Mouse (Mus musculus) heart, embryonic 13.5 days (tissue): ENCODE measurements around the gene Zfp13. TPM values are rescaled to one million over a fixed set of nuclear protein-coding genes. Genes with fewer than 3 reads are reported as not detected.

Experiments used
- ATAC-seq: fragments of 200-750 bp; cut with Nextera tagmentation; 2 replicates; pipeline ENCODE4 v1.8.0; 2017; ENCODE audit warnings: moderate TSS enrichment; ENCODE audit not compliant: insufficient number of reproducible peaks, low FRiP score, low TSS enrichment; ENCODE audit errors: extremely low read depth
- H3K27ac ChIP-seq: fragments of 300-500 bp; sonication (generic); replicated peaks from 2 replicates; pipeline ENCODE4 v1.5.1; 2015; ENCODE audit warnings: moderate library complexity, mild to moderate bottlenecking, inconsistent platforms
- H3K27me3 ChIP-seq: fragments of 300-500 bp; sonication (generic); replicated peaks from 2 replicates; pipeline ENCODE4 v1.6.1; 2015; ENCODE audit warnings: mild to moderate bottlenecking, inconsistent platforms
- H3K36me3 ChIP-seq: fragments of 300-500 bp; sonication (generic); 2 replicates; pipeline ENCODE4 v1.6.1; 2015; ENCODE audit warnings: mild to moderate bottlenecking, inconsistent platforms
- H3K4me1 ChIP-seq: fragments of 300-500 bp; sonication (generic); 2 replicates; pipeline ENCODE4 v1.6.1; 2015; ENCODE audit warnings: inconsistent platforms
- H3K4me2 ChIP-seq: fragments of 300-500 bp; sonication (generic); 2 replicates; pipeline ENCODE4 v1.6.1; 2015; ENCODE audit warnings: inconsistent platforms, mild to moderate bottlenecking, moderate library complexity
- H3K4me3 ChIP-seq: fragments of 300-500 bp; sonication (generic); 2 replicates; pipeline ENCODE4 v1.5.1; 2015; ENCODE audit warnings: moderate library complexity, mild to moderate bottlenecking, inconsistent platforms
- H3K9ac ChIP-seq: fragments of 300-500 bp; sonication (generic); 2 replicates; pipeline ENCODE4 v1.6.1; 2015; ENCODE audit warnings: inconsistent platforms, mild to moderate bottlenecking, moderate library complexity
- H3K9me3 ChIP-seq: fragments of 300-500 bp; sonication (generic); 2 replicates; pipeline ENCODE4 v1.6.1; 2016; ENCODE audit warnings: inconsistent platforms
- WGBS: fragments of 180-500 bp; shearing (Covaris S2); methylation state at CpG from one replicate; pipeline ENCODE4 v1.1.7; 2015; ENCODE audit warnings: mixed read lengths; 5-methylcytosine and 5-hydroxymethylcytosine counted together
- polyA plus RNA-seq: library from polyadenylated mRNA; unstranded; fragments of >200 nt; fragmentation: Nextera tagmentation; extraction: Ambion mirVana; gene quantifications from 2 replicates; pipeline ENCODE4 v1.2.1, GENCODE M21; 2015

Gene Zfp13
- polyA plus RNA-seq, 1 experiment from 2014 or later, result 9.2 TPM

DNA sequence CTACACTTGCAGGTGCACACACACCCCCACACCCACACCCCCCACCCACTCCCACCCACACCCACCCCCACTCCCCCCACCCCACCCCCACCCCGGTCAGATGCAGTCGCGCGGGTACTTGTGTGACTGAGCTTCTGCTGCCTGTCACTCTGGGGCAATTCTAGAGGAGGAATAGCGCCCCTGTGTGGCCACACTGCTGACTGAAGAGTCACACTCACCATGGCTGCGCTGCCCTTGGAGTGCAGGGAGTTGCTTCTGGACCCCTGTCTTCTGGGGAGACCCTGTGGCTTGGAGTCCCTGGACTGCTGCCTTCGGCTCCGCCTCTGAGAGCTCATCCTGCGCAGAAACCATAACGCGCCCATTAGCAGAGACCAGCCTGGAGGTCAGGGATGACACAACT is 39.5 kb downstream of the Zfp13 start:
- Histone ChIP-seq H3K27ac (no peak overlapping the region), H3K27me3 (no peaks in the 10 kb centered on the region), H3K4me3 (no peak overlapping the region), H3K36me3 (peaks cover 63% of the 10 kb centered on the region), H3K9me3 (no peaks in the 10 kb centered on the region), H3K4me2 (no peak overlapping the region), H3K9ac (no peak overlapping the region), H3K4me1 (peaks cover 10% of the 10 kb centered on the region)
- no peak for ATAC-seq
- 44% methylated on average over 11 of the region's 11 CpGs for WGBS

DNA sequence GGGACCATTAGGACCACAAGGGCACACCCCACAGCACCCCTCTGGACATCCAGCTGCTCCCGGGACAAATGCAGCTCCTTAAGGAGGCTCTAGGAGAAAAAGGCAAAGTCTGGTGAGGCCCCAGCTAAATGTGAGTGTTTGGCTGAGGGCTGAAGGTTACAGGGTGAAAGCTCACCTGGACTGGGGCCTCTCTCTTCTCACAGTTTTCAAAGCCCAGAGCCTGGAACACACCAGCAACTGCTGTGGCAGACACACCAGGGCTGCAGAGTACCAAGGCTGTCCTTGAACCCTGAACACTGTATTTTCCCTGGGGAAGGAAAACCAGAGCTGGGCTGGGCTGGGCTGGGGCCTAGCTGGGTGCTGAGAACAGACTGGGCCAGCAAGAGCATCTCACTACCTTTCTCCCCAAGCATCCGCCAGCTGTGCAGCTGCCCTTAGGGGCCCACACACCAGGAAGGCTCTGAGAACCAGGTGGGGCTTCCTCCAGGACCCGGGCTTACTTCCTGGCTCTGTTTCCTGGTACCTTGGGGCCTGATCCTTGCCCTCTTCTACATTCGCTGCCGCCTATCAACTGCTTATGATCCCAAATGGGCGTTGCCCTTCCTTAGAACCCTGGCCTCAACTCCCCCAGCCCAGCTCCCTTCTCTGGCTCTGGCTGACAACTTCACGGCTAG is 43.9 kb downstream of the Zfp13 start:
- H3K4me1 ChIP-seq, result peaks cover 7% of the 10 kb centered on the region
- H3K4me3 ChIP-seq, result no peak overlapping the region
- peak overlapping the region; percentile 47; the same call in 1 of the 2 replicates for H3K9ac ChIP-seq
- no peak overlapping the region for H3K4me2 ChIP-seq
- H3K27ac ChIP-seq, result no peak overlapping the region
- H3K36me3 ChIP-seq, result peaks cover 56% of the 10 kb centered on the region
- no peaks in the 10 kb centered on the region for H3K27me3 ChIP-seq
- no peak for ATAC-seq
- H3K9me3 ChIP-seq, result no peaks in the 10 kb centered on the region
- 67% methylated on average over 7 of the region's 7 CpGs for WGBS

DNA sequence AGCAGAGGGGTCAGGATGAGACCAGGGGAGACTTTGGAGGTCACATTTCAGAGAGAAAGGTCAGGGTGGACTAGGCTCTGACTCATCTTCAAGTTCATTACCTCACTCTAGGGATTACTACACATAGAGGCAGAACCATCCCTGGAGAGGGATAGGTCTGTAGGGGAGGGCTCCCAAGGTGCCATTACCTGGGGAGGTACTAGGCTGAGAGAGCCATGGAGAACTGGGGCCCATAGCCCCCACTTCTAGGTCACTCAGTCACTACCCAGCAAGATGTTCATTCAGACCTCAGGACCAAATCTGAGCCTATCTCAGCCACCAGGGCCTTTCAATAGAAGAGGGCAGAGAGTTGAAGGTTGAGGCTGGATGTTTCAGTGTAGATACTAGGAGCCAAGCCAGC is 45.0 kb downstream of the Zfp13 start:
- H3K4me2 ChIP-seq, result no peak overlapping the region
- ATAC-seq, result no peak

DNA sequence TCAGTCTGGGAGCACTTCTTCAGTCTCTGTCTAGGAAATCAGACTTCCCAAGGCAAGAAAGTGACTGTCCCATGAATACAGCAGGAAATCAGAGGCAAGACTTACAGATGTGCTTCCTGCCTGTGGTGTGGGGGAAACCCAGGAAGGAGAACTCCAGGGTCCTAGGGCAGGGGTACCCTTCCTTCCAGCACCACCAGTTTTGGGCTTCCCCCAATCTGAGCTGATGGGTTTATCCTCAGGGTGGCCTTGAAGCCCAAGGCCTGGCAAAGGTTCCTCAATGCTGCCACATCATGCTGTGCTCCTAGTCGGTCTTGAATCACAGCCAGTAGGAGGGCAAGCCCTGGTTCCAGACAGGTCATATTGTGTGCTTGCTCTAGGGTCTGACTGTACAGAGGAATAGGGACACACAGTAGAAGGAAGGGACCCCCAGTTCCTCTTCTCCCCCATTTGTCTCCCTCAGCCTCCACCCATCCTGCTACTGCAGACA is 45.6 kb downstream of the Zfp13 start:
- Histone ChIP-seq H3K9me3 (no peaks in the 10 kb centered on the region), H3K9ac (no peak overlapping the region; the same call in 1 of the 2 replicates), H3K27ac (no peak overlapping the region), H3K4me3 (no peak overlapping the region), H3K4me1 (peaks cover 20% of the 10 kb centered on the region), H3K27me3 (no peaks in the 10 kb centered on the region), H3K4me2 (no peak overlapping the region), H3K36me3 (peaks cover 41% of the 10 kb centered on the region)
- ATAC-seq, result no peak
- WGBS, result 56% methylated on average over 1 of the region's 1 CpGs

More for the DNA sequence above, 45.0 kb downstream of the Zfp13 start:
- Histone ChIP-seq H3K36me3 (peaks cover 47% of the 10 kb centered on the region), H3K27ac (no peak overlapping the region), H3K27me3 (no peaks in the 10 kb centered on the region), H3K9ac (no peak overlapping the region), H3K4me1 (peaks cover 14% of the 10 kb centered on the region), H3K9me3 (no peaks in the 10 kb centered on the region), H3K4me3 (no peak overlapping the region)

DNA sequence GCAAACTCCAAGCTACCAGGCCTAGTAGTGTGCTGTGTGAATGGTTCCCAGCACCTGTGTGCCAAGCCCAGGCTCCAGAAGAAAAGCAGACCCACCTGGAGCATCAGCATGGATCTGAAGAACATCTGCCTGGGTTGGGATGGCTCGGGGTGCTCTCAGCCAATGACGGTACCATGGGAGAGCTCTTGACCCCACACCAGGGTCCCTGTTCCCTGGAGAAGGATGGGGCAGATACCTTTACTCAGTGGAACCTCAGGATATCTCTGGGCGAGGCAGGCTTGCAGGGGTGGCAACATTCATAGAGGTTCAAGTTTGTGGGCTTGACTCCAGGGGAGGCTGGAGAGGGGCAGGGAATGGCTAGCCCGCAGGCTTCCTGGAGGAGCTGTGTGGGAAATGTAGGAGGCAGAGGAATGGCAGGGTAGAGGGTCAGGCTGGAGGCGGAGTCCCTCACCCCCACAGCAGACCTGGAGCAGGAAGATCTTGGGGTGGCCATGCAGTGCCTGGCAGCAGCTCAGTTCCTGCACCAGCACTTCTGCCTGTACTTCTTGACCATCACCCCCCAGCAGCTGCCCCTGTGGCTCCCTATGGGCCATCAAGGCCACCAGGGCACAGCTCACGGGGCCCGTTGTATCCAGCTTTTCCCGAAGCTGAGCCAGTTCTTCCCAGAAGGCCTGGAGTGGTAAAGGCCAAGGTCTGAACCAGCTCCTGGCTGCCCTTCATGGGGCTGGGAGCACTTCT is 46.2 kb downstream of the Zfp13 start:
- H3K27ac ChIP-seq, result no peak overlapping the region
- H3K9me3 ChIP-seq, result no peaks in the 10 kb centered on the region
- no peak overlapping the region for H3K4me3 ChIP-seq
- H3K4me2 ChIP-seq, result no peak overlapping the region
- H3K9ac ChIP-seq, result no peak overlapping the region; the same call in 1 of the 2 replicates
- ATAC-seq, result no peak
- WGBS, result 85% methylated on average over 8 of the region's 8 CpGs
- H3K4me1 ChIP-seq, result peaks cover 24% of the 10 kb centered on the region
- H3K27me3 ChIP-seq, result no peaks in the 10 kb centered on the region
- peaks cover 35% of the 10 kb centered on the region for H3K36me3 ChIP-seq

DNA sequence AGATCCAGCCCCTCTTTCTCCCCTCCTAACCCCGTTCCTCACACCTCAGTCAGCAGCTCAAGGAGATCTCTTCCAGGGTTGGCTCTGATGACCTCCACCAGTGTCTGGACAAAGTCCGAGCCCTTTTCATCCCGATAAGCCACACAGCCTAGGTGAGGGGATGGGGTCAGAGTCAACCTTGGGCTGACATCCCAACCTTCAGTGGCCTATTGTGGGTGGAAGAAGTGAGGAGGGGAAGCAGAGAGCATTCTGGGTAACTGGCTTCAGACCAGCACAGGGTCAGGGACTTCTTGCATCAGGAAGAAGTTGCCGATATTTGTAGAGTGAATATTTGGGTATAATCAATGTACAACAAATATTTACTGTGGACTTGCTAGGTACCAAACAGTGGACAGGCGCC is 47.3 kb downstream of the Zfp13 start:
- Histone ChIP-seq H3K27ac (no peak overlapping the region), H3K27me3 (no peaks in the 10 kb centered on the region), H3K4me2 (no peak overlapping the region), H3K4me3 (no peak overlapping the region), H3K9ac (no peak overlapping the region), H3K4me1 (peaks cover 24% of the 10 kb centered on the region), H3K9me3 (no peaks in the 10 kb centered on the region), H3K36me3 (peaks cover 24% of the 10 kb centered on the region)
- no peak for ATAC-seq
- 64% methylated on average over 5 of the region's 5 CpGs for WGBS

DNA sequence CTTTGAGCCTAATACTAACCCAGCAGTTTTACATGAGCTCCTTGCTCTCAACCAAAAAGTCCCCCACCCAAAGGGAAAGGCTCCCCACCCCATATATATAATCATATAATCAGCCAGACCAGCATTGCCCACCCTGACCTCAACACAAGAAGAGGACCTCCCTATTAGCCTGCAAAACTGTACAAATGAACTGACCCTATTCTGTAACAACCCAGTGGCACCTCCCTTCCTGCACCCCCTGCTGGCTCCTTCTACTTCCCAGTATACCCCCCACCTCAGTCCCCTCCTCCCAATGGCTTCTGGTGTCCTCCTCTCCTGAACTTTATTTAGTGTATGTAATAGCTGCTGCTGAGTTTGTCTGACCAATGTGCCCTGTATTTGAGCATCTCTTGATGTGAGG is 47.9 kb downstream of the Zfp13 start:
- H3K9me3 ChIP-seq, result no peaks in the 10 kb centered on the region
- ATAC-seq, result no peak
- peak overlapping the region; percentile 72 for H3K4me2 ChIP-seq
- H3K27ac ChIP-seq, result peak overlapping the region; percentile 83; the same call in 1 of the 2 replicates
- H3K36me3 ChIP-seq, result peaks cover 18% of the 10 kb centered on the region
- H3K4me1 ChIP-seq, result peaks cover 24% of the 10 kb centered on the region
- peak overlapping the region; percentile 84 for H3K9ac ChIP-seq
- H3K27me3 ChIP-seq, result no peaks in the 10 kb centered on the region
- H3K4me3 ChIP-seq, result peak overlapping the region; percentile 73

DNA sequence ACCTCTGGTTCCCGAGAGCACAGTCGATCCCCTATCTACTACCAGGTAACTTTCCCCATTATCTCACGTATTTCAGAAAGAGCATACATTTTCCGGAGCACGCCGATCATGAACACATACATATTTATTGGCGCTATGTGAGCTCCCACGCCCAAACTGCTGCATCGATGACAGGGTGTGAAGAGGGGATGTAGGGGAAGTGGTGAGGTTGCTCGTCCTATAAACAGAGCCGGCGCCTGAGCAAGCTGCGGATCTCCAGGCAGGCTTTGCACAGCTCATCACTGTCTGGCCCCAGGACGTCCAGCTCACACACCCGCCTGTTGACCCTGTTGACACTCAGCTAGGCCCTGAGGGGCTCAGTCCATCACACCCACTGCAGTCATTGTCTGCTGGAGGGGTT is 48.4 kb downstream of the Zfp13 start:
- Histone ChIP-seq H3K36me3 (peaks cover 13% of the 10 kb centered on the region), H3K27me3 (no peaks in the 10 kb centered on the region), H3K9ac (peak overlapping the region; percentile 84), H3K4me3 (peak overlapping the region; percentile 73), H3K4me1 (peaks cover 24% of the 10 kb centered on the region), H3K4me2 (peak overlapping the region; percentile 72), H3K9me3 (no peaks in the 10 kb centered on the region), H3K27ac (peak overlapping the region; percentile 83)
- under 1% methylated on average over 15 of the region's 15 CpGs for WGBS
- ATAC-seq, result no peak

DNA sequence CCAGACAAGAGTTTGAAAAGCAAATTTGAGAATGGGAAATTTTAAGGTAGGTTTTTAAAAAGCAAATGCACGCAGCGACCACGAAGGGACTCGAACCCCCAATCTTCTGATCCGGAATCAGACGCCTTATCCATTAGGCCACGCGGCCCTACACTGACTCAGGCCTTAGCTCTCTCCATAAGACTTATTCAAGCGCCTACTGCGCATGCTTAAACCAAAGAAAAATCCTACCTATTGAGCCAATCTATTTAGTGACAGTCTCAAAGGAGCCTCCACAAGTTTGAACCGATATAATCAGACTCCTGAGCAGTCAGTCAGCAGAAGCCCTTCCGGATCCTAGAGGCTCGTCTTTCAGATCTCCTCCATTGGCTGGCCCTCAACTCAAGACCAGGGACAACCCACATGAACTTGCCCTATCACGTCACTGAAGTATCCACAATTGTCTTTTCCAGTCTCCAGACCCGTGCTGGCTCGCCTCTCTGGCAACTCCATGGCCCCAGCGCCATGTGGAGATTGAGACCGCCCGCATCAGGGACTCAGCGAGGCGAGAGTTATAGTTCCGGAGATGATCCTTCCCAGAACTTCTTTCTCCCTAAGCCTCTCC is 49.0 kb downstream of the Zfp13 start:
- peak overlapping the region; percentile 73 for H3K4me3 ChIP-seq
- H3K27me3 ChIP-seq, result no peaks in the 10 kb centered on the region
- peak; percentile 34 for ATAC-seq
- H3K4me1 ChIP-seq, result peaks cover 24% of the 10 kb centered on the region
- no peaks in the 10 kb centered on the region for H3K9me3 ChIP-seq
- WGBS, result under 1% methylated on average over 22 of the region's 22 CpGs
- peak overlapping the region; percentile 72 for H3K4me2 ChIP-seq
- H3K9ac ChIP-seq, result peak overlapping the region; percentile 84
- peaks cover 7% of the 10 kb centered on the region for H3K36me3 ChIP-seq
- H3K27ac ChIP-seq, result peak overlapping the region; percentile 83

DNA sequence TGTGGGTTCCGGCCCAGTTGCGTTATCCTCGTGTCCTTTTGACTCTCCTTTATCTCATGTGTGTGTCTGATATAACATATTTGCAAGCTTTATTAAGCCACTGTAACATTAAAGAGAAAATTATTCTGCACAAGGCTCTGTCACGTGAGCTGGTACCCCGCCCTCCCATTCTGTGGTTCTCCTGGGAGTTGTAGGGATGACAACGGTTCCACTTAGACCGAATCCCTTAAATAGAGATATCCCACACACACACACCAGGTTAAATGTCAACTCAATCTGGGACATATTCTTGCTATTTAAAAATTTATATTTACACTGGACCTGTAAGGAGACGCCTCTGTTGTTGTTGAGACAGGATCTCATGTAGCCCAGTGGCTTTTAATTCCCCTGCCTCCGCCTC is 49.8 kb downstream of the Zfp13 start:
- Histone ChIP-seq H3K27me3 (no peaks in the 10 kb centered on the region), H3K4me2 (peak overlapping the region; percentile 72), H3K9ac (peak overlapping the region; percentile 84), H3K9me3 (no peaks in the 10 kb centered on the region), H3K4me3 (peak overlapping the region; percentile 73), H3K36me3 (no peaks in the 10 kb centered on the region), H3K4me1 (peaks cover 24% of the 10 kb centered on the region), H3K27ac (no peak overlapping the region)
- no peak for ATAC-seq
- 5% methylated on average over 9 of the region's 9 CpGs for WGBS

DNA sequence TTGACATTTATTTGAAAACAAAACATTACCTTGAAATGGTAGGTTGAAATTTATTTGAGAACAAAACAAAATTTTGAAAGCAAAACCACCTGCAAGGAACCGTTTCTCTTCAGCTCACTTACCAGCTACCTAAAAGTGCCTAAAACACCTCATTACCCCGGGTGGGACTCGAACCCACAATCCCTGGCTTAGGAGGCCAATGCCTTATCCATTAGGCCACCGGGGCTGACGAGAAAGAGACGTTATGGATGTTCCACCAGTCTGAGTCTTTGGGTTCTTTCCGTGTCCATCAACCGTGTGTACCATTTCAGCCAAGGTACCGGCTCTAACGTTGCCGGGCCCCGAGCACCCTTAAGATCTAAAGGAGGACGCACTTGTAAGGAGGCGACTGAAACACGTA is 50.7 kb downstream of the Zfp13 start:
- no peaks in the 10 kb centered on the region for H3K27me3 ChIP-seq
- peak overlapping the region; percentile 73 for H3K4me3 ChIP-seq
- no peak overlapping the region; the same call in 1 of the 2 replicates for H3K27ac ChIP-seq
- H3K4me2 ChIP-seq, result peak overlapping the region; percentile 72
- no peaks in the 10 kb centered on the region for H3K36me3 ChIP-seq
- H3K9ac ChIP-seq, result peak overlapping the region; percentile 84
- H3K9me3 ChIP-seq, result no peaks in the 10 kb centered on the region
- ATAC-seq, result no peak
- H3K4me1 ChIP-seq, result peaks cover 24% of the 10 kb centered on the region
- WGBS, result under 1% methylated on average over 15 of the region's 15 CpGs
